Mouse (Mus musculus): ENCODE data around the gene Bcl2. TPM values are rescaled to one million over a fixed set of nuclear protein-coding genes. Genes with fewer than 3 reads are reported as not detected.

The Bcl2 gene
- polyA plus RNA-seq, 1 experiment from 2014 or later: 11.9 TPM

DNA sequence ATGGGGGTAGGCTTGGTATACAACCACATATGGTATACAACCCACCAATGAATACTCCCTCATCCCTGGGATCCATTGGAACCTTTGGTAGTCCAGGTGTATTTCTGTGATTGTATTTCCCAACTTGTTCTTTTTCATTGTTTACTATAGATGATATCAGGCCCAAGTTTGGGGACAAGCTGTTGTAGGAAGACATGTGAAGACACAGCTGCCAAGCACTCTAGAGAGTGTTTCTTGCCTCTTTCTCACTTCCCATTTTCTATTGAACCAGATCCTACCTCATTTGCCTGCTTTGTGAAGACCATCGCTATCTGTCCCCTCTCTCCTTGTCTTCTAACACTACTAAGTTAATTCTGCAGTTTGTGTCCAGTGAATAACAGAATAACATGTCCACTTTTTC is 143.2 kb downstream of the Bcl2 start:
- Histone ChIP-seq H3K36me3 (ENCODE audit: control insufficient read depth, insufficient read depth, low read length) (no peaks in the 10 kb centered on the region), H3K9ac (ENCODE audit: low read depth, low read length) (no peak overlapping the region), H3K27ac (ENCODE audit: low read length) (no peak overlapping the region), H3K4me1 (ENCODE audit: control insufficient read depth, insufficient read depth, low read length) (no peaks in the 10 kb centered on the region), H3K4me2 (ENCODE audit: low read depth, low read length) (no peak overlapping the region), H3K4me3 (ENCODE audit: low read length) (no peak overlapping the region), H3K9me3 (ENCODE audit: control insufficient read depth, low read length) (no peaks in the 10 kb centered on the region), H3K27me3 (replicated peaks; ENCODE audit: control insufficient read depth, insufficient read depth, low read length) (no peaks in the 10 kb centered on the region)
- no peak for ATAC-seq
- 93% methylated on average over 1 of the region's 1 CpGs for WGBS

DNA sequence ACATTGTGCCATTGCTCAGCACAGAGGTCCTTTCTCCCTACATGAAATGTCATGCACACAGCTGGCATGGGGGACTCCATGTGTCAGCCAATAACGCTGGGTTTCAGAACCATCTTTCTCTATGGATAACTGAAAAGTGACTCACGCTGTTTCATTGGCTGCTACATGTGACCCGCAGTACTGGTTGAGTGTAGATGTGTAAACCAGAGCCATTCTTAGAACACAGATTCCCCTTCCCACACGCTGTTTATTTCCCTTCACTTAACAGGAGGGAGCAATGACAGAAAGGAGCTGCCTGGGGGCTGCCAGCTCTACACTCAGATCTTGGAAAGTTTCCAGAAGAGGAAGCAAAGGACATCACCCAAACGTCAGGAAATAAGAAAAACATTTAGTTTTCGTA is 143.7 kb downstream of the Bcl2 start:
- Histone ChIP-seq H3K9ac (ENCODE audit: low read depth, low read length) (no peak overlapping the region), H3K27me3 (replicated peaks; ENCODE audit: control insufficient read depth, insufficient read depth, low read length) (no peaks in the 10 kb centered on the region), H3K36me3 (ENCODE audit: control insufficient read depth, insufficient read depth, low read length) (no peaks in the 10 kb centered on the region), H3K4me1 (ENCODE audit: control insufficient read depth, insufficient read depth, low read length) (no peaks in the 10 kb centered on the region), H3K27ac (ENCODE audit: low read length) (no peak overlapping the region), H3K4me3 (ENCODE audit: low read length) (no peak overlapping the region), H3K4me2 (ENCODE audit: low read depth, low read length) (no peak overlapping the region), H3K9me3 (ENCODE audit: control insufficient read depth, low read length) (no peaks in the 10 kb centered on the region)
- no peak for ATAC-seq
- WGBS: 62% methylated on average over 6 of the region's 6 CpGs

DNA sequence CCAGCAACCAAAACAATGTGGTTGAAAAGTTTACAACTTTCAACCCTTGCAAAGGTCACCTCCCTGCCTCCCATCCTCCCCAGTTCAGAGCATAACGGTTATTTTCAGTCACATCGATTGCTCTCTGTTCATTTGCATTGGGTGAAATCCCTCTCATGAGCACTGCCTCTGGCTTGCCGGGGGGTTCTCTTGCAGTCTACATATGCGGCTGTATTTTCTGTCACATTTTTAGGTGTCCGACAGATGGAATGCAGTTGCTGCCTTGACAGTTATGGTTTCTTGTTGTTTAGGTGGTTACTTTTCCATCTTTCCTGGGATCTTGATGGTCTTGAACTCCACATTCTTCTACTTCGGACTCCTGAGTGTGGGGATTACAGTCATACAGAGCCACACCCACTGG is 144.4 kb downstream of the Bcl2 start:
- Histone ChIP-seq H3K27me3 (replicated peaks; ENCODE audit: control insufficient read depth, insufficient read depth, low read length) (no peaks in the 10 kb centered on the region), H3K4me1 (ENCODE audit: control insufficient read depth, insufficient read depth, low read length) (no peaks in the 10 kb centered on the region), H3K4me2 (ENCODE audit: low read depth, low read length) (no peak overlapping the region), H3K27ac (ENCODE audit: low read length) (no peak overlapping the region), H3K4me3 (ENCODE audit: low read length) (no peak overlapping the region), H3K9me3 (ENCODE audit: control insufficient read depth, low read length) (no peaks in the 10 kb centered on the region), H3K9ac (ENCODE audit: low read depth, low read length) (no peak overlapping the region), H3K36me3 (ENCODE audit: control insufficient read depth, insufficient read depth, low read length) (no peaks in the 10 kb centered on the region)
- ATAC-seq: no peak
- WGBS: 85% methylated on average over 6 of the region's 6 CpGs

DNA sequence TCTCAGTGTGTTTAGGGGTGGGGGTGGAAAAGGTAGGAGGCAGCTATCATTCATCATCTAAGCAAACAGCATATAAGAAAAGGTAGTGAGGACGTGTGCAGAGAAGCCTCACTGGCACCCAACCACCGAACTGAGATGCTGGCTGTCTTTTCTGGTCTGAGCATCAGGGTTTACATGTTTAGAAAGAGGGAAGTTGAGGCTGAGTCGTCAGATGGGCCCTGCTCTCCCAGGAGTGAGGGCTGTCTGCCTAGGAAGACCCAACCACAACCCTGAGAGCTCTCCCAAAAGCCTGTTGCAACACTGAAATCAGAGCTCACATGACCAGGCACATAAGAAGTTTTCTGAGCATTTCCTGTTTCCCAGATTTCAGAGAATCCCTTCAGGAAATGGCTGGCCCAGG is 145.2 kb downstream of the Bcl2 start:
- WGBS: 62% methylated on average over 3 of the region's 3 CpGs
- no peak for ATAC-seq
- H3K4me2 ChIP-seq (ENCODE audit: low read depth, low read length): no peak overlapping the region
- H3K4me3 ChIP-seq (ENCODE audit: low read length): no peak overlapping the region
- H3K9ac ChIP-seq (ENCODE audit: low read depth, low read length): no peak overlapping the region
- no peaks in the 10 kb centered on the region for H3K9me3 ChIP-seq (ENCODE audit: control insufficient read depth, low read length)
- H3K4me1 ChIP-seq (ENCODE audit: control insufficient read depth, insufficient read depth, low read length): no peaks in the 10 kb centered on the region
- no peaks in the 10 kb centered on the region for H3K27me3 ChIP-seq (replicated peaks; ENCODE audit: control insufficient read depth, insufficient read depth, low read length)
- H3K36me3 ChIP-seq (ENCODE audit: control insufficient read depth, insufficient read depth, low read length): no peaks in the 10 kb centered on the region
- H3K27ac ChIP-seq (ENCODE audit: low read length): no peak overlapping the region

DNA sequence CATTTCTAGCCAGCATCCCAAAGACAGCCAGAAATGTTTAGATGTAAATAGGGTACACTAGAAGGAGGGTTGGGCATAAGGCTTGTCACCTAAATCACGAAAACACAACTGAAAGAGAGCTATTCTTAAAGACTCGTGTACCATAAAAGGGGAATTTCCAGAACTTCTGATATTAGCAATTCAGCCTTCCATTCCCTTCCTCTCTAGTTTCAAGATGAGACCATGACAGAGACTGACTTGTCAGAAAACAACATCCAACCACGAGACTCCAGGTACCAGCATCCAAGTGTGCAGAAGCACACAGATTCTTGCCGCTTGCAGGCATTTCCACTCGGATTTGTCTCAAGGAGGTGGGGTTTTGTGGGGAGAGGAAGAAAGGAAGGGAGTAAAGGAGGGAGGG is 146.6 kb downstream of the Bcl2 start:
- no peak for ATAC-seq
- 76% methylated on average over 5 of the region's 5 CpGs for WGBS

DNA sequence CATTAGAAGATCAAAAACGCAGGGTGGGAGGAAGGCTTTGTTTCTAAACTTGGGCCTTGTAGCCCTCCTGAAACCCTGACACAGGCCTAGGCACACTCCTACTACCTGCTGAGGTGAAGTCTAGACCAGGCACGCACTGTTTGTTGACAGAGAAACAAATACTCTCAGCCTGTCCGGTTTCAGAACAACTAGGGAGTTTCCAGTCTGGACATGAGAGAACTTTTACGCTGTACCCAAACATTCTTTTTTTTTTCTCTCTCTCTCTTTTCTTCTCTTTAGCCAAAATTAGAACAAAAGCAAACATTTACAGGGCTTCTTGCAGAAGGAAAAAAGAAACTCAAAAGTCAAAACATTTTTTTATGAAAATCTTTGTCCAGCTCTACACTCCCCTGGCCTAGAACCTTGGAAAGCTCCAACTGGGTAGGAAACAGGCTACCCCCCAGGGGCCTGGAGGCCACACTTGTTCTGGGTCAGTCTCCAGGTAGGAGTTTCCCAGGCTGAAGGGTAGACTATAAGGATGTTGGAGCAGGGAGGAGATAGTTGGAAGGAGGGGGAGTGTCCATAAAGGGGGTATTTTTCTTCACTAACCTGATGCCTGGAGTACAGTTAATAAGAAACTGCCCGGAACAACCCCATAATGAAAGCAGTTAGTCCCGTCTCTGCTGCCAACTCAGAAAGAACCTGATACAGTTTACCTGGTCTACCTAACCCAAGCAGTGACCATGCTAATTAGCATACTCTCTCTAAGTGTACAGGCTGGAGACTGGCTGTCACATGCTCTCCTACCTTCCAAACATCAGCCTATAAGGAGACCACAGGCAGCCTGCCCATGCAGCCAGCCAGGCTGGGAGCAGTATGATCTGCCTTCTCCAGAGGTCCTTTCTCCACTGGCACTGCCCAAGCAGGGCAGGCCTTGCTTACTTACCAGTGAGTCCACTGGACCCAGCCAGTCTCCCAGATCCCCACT is 147.7 kb downstream of the Bcl2 start:
- Histone ChIP-seq H3K4me3 (ENCODE audit: low read length) (no peak overlapping the region), H3K4me1 (ENCODE audit: control insufficient read depth, insufficient read depth, low read length) (no peaks in the 10 kb centered on the region; the same call in 1 of the 2 replicates), H3K27me3 (replicated peaks; ENCODE audit: control insufficient read depth, insufficient read depth, low read length) (no peaks in the 10 kb centered on the region), H3K9ac (ENCODE audit: low read depth, low read length) (no peak overlapping the region), H3K9me3 (ENCODE audit: control insufficient read depth, low read length) (no peaks in the 10 kb centered on the region), H3K36me3 (ENCODE audit: control insufficient read depth, insufficient read depth, low read length) (no peaks in the 10 kb centered on the region), H3K27ac (ENCODE audit: low read length) (no peak overlapping the region), H3K4me2 (ENCODE audit: low read depth, low read length) (no peak overlapping the region)
- ATAC-seq: no peak
- WGBS: 73% methylated on average over 6 of the region's 6 CpGs

More for the DNA sequence above, 146.6 kb downstream of the Bcl2 start:
- Histone ChIP-seq H3K27ac (ENCODE audit: low read length) (no peak overlapping the region), H3K4me1 (ENCODE audit: control insufficient read depth, insufficient read depth, low read length) (no peaks in the 10 kb centered on the region), H3K36me3 (ENCODE audit: control insufficient read depth, insufficient read depth, low read length) (no peaks in the 10 kb centered on the region), H3K4me2 (ENCODE audit: low read depth, low read length) (no peak overlapping the region), H3K9ac (ENCODE audit: low read depth, low read length) (no peak overlapping the region), H3K4me3 (ENCODE audit: low read length) (no peak overlapping the region), H3K9me3 (ENCODE audit: control insufficient read depth, low read length) (no peaks in the 10 kb centered on the region), H3K27me3 (replicated peaks; ENCODE audit: control insufficient read depth, insufficient read depth, low read length) (no peaks in the 10 kb centered on the region)

DNA sequence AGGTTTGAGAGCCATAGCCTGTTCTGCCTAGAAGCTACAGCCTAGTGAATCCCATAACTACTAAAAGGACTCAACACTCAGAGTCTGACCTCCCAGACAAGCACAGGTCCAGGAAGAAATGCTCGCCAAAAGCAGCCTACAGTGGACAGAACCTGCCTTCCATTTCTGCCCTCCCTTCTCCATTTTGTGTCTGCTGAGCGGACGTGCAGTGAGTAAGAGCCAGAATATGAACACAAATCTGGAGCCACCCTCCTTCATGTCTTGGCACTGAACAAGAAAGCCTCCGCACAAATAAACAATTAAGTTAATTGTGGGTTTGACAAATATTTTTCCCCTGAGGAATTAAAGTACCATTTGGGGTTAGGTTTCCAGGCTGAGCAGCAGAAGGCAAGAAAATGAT is 148.8 kb downstream of the Bcl2 start:
- no peaks in the 10 kb centered on the region; the same call in 1 of the 2 replicates for H3K4me1 ChIP-seq (ENCODE audit: control insufficient read depth, insufficient read depth, low read length)
- no peaks in the 10 kb centered on the region for H3K27me3 ChIP-seq (replicated peaks; ENCODE audit: control insufficient read depth, insufficient read depth, low read length)
- ATAC-seq: no peak
- 82% methylated on average over 4 of the region's 4 CpGs for WGBS
- H3K4me2 ChIP-seq (ENCODE audit: low read depth, low read length): no peak overlapping the region
- no peak overlapping the region for H3K9ac ChIP-seq (ENCODE audit: low read depth, low read length)
- H3K36me3 ChIP-seq (ENCODE audit: control insufficient read depth, insufficient read depth, low read length): no peaks in the 10 kb centered on the region
- no peak overlapping the region for H3K27ac ChIP-seq (ENCODE audit: low read length)
- no peaks in the 10 kb centered on the region for H3K9me3 ChIP-seq (ENCODE audit: control insufficient read depth, low read length)
- no peak overlapping the region for H3K4me3 ChIP-seq (ENCODE audit: low read length)

DNA sequence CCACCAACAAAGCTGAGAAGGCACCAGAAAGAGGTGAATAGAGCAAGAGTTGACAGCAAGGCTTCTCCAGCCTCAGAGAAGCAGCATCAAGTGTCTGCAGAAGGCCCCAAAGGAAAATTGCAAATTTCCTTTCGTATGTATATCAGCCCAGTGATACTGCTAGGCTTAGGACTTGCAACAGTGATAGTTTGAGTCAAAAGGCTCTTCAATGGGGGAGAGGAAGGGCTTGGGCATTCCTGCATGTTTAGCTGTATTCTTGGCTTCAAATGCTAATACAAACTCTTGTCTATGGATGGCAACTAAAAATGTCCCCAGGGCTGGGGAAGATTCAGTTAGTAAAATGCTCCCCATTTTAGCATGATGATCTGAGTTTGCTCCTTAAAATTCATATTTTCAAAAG is 149.6 kb downstream of the Bcl2 start:
- H3K9ac ChIP-seq (ENCODE audit: low read depth, low read length): no peak overlapping the region
- WGBS: 85% methylated on average over 1 of the region's 1 CpGs
- no peaks in the 10 kb centered on the region for H3K9me3 ChIP-seq (ENCODE audit: control insufficient read depth, low read length)
- no peak overlapping the region for H3K4me2 ChIP-seq (ENCODE audit: low read depth, low read length)
- no peak overlapping the region for H3K4me3 ChIP-seq (ENCODE audit: low read length)
- H3K27ac ChIP-seq (ENCODE audit: low read length): no peak overlapping the region
- H3K4me1 ChIP-seq (ENCODE audit: control insufficient read depth, insufficient read depth, low read length): no peaks in the 10 kb centered on the region; the same call in 1 of the 2 replicates
- no peaks in the 10 kb centered on the region for H3K27me3 ChIP-seq (replicated peaks; ENCODE audit: control insufficient read depth, insufficient read depth, low read length)
- ATAC-seq: no peak
- no peaks in the 10 kb centered on the region for H3K36me3 ChIP-seq (ENCODE audit: control insufficient read depth, insufficient read depth, low read length)

DNA sequence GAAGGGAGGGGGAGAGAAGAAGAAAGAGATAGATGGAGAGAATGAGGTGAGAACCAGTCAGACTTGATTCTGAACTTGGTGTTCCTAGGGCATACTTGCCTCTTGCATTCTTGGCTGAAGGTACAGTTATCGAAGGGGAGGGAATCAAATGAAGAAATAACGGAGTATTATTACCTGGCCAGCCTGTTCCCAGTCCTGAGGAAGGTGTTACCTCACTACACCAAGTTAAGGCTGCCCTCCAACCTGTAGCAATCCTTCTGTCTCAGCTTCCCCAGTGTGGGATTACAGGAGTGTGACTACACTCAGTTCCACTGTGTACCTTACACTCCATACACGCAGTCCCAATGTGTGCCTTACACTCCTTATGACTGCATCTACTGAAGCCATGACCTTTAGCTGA is 151.3 kb downstream of the Bcl2 start:
- no peak overlapping the region for H3K9ac ChIP-seq (ENCODE audit: low read depth, low read length)
- no peaks in the 10 kb centered on the region for H3K36me3 ChIP-seq (ENCODE audit: control insufficient read depth, insufficient read depth, low read length)
- H3K4me2 ChIP-seq (ENCODE audit: low read depth, low read length): no peak overlapping the region
- no peak for ATAC-seq
- H3K9me3 ChIP-seq (ENCODE audit: control insufficient read depth, low read length): no peaks in the 10 kb centered on the region
- no peaks in the 10 kb centered on the region; the same call in 1 of the 2 replicates for H3K4me1 ChIP-seq (ENCODE audit: control insufficient read depth, insufficient read depth, low read length)
- H3K27me3 ChIP-seq (replicated peaks; ENCODE audit: control insufficient read depth, insufficient read depth, low read length): no peaks in the 10 kb centered on the region
- WGBS: 93% methylated on average over 3 of the region's 3 CpGs
- no peak overlapping the region for H3K27ac ChIP-seq (ENCODE audit: low read length)
- H3K4me3 ChIP-seq (ENCODE audit: low read length): no peak overlapping the region
